Mouse (Mus musculus) lung, embryonic 16.5 days (tissue): ENCODE data around the gene Atp8b4. TPM values are rescaled to one million over a fixed set of nuclear protein-coding genes. Genes with fewer than 3 reads are reported as not detected.
"Not testable (repeated sequence)": the region's sequence is repeated elsewhere in the genome, so short reads cannot be mapped to it uniquely, and the experiment has no call there.

Experiments
- ATAC-seq: fragments of 200-750 bp; cut with Nextera tagmentation; 2 replicates; pipeline ENCODE4 v1.8.0; 2017; ENCODE audit warnings: low read depth, mild to moderate bottlenecking, moderate library complexity
- H3K27ac ChIP-seq: fragments of 300-500 bp; sonication (generic); 2 replicates; pipeline ENCODE4 v1.5.1; 2014; ENCODE audit warnings: mild to moderate bottlenecking, control low read depth, low read length
- H3K27me3 ChIP-seq: fragments of 300-500 bp; sonication (generic); 2 replicates; pipeline ENCODE4 v1.6.1; 2014; ENCODE audit warnings: low read depth, low read length, mixed read lengths; ENCODE audit not compliant: control insufficient read depth, insufficient read depth
- H3K36me3 ChIP-seq: fragments of 300-500 bp; sonication (generic); 2 replicates; pipeline ENCODE4 v1.6.1; 2014; ENCODE audit warnings: low read length; ENCODE audit not compliant: control insufficient read depth, insufficient read depth
- H3K4me1 ChIP-seq: fragments of 300-500 bp; sonication (generic); replicated peaks from 2 replicates; pipeline ENCODE4 v1.6.1; 2014; ENCODE audit warnings: low read length, mixed read lengths; ENCODE audit not compliant: control insufficient read depth, insufficient read depth
- H3K4me2 ChIP-seq: fragments of 300-500 bp; sonication (generic); 2 replicates; pipeline ENCODE4 v1.6.1; 2014; ENCODE audit warnings: low read depth, low read length, control low read depth
- H3K4me3 ChIP-seq: fragments of 300-500 bp; sonication (generic); 2 replicates; pipeline ENCODE4 v1.5.1; 2014; ENCODE audit warnings: mild to moderate bottlenecking, low read length, control low read depth
- H3K9ac ChIP-seq: fragments of 300-500 bp; sonication (generic); 2 replicates; pipeline ENCODE4 v1.6.1; 2014; ENCODE audit warnings: low read length, control low read depth
- H3K9me3 ChIP-seq: fragments of 300-500 bp; sonication (generic); 2 replicates; pipeline ENCODE4 v1.6.1; 2016; ENCODE audit warnings: low read length; ENCODE audit not compliant: control insufficient read depth
- WGBS: fragments of 180-500 bp; shearing (Covaris S2); extraction: QIAGEN DNeasy Blood & Tissue Kit; methylation state at CpG from one replicate; pipeline ENCODE4 v1.1.7; 2014; 5-methylcytosine and 5-hydroxymethylcytosine counted together
- polyA plus RNA-seq: library from polyadenylated mRNA; unstranded; fragments of >200 nt; fragmentation: Nextera tagmentation; extraction: Ambion mirVana; gene quantifications from 2 replicates; pipeline ENCODE4 v1.2.1, GENCODE M21; 2015

Gene Atp8b4
- polyA plus RNA-seq, 1 experiment from 2014 or later, result 1.1 TPM

GRCm38 (mm10) chr2:126523101-126523745, 22.7 kb upstream of the Atp8b4 start:
- H3K4me2 ChIP-seq, H3K27me3 ChIP-seq, H3K4me3 ChIP-seq, ATAC-seq, H3K9me3 ChIP-seq, H3K27ac ChIP-seq, H3K9ac ChIP-seq, H3K36me3 ChIP-seq, H3K4me1 ChIP-seq: not testable (repeated sequence)
- 49% methylated on average over 5 of the region's 5 CpGs for WGBS

GRCm38 (mm10) chr2:126522056-126522455, 21.6 kb upstream of the Atp8b4 start:
- Histone ChIP-seq H3K9me3 (no peaks in the 10 kb centered on the region), H3K4me3 (no peak overlapping the region), H3K9ac (no peak overlapping the region), H3K36me3 (no peaks in the 10 kb centered on the region), H3K27ac (no peak overlapping the region), H3K27me3 (no peaks in the 10 kb centered on the region), H3K4me1 (peaks cover 4% of the 10 kb centered on the region), H3K4me2 (no peak overlapping the region)
- ATAC-seq, result no peak
- WGBS, result 54% methylated on average over 8 of the region's 8 CpGs

- 70% methylated on average over 10 of the region's 10 CpGs for WGBS
- no peak overlapping the region for H3K9ac ChIP-seq
- H3K9me3 ChIP-seq, result no peaks in the 10 kb centered on the region
- H3K4me2 ChIP-seq, result no peak overlapping the region
- H3K36me3 ChIP-seq, result no peaks in the 10 kb centered on the region
- no peak overlapping the region for H3K27ac ChIP-seq
- H3K4me3 ChIP-seq, result no peak overlapping the region
- H3K4me1 ChIP-seq, result peaks cover 4% of the 10 kb centered on the region
- no peak for ATAC-seq
- no peaks in the 10 kb centered on the region for H3K27me3 ChIP-seq
These were observed 21.0 kb upstream of the Atp8b4 start for GRCm38 (mm10) chr2:126521471-126521870.

GRCm38 (mm10) chr2:126520828-126521227, 20.4 kb upstream of the Atp8b4 start:
- Histone ChIP-seq H3K27ac (no peak overlapping the region), H3K4me1 (peaks cover 4% of the 10 kb centered on the region), H3K36me3 (no peaks in the 10 kb centered on the region), H3K4me2 (no peak overlapping the region), H3K4me3 (no peak overlapping the region), H3K27me3 (no peaks in the 10 kb centered on the region), H3K9me3 (no peaks in the 10 kb centered on the region), H3K9ac (no peak overlapping the region)
- WGBS, result 13% methylated on average over 7 of the region's 7 CpGs
- no peak; the same call in 1 of the 2 replicates for ATAC-seq

GRCm38 (mm10) chr2:126519872-126520581, 19.6 kb upstream of the Atp8b4 start:
- Histone ChIP-seq H3K9me3 (no peaks in the 10 kb centered on the region), H3K36me3 (no peaks in the 10 kb centered on the region), H3K4me1 (peaks cover 4% of the 10 kb centered on the region), H3K27ac (no peak overlapping the region), H3K9ac (no peak overlapping the region), H3K4me2 (no peak overlapping the region), H3K4me3 (no peak overlapping the region), H3K27me3 (no peaks in the 10 kb centered on the region)
- 51% methylated on average over 11 of the region's 11 CpGs for WGBS
- no peak for ATAC-seq

DNA sequence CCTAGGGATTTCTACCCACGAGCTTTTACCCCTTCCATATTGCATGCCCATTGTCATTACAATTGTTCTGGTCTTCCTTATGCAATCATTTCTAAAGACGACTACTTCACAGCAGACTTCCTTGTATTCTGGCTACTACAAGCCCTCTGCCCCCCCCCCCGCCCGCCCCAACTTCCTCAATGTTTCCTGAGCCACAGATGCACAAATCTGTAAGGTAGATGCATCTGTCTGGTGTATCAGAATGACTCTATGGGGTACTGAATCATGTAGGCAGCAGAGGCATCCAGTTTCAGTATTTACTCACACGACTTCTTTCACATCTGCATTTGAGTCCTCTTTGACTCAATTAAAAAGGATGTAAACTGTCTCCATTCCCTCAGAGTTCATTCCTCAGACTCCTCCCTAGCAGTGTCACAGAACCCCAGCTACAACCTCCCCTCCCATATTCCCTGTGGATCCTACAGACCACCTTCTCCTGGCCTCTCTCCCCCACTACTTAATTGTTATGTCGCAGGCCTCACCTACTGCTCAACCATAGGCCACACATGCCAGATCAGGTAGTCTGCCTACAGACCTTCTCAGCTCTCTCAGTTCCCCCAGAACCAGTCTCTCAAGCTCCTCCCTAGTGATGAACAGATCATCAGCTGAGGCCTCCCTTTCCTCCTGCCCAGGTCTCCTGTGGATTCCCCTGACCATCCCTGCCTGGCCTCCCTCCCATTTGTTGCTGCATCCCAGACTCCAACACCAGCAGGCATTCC, 14.8 kb upstream of the Atp8b4 start:
- H3K4me1 ChIP-seq, result peaks cover 4% of the 10 kb centered on the region
- H3K36me3 ChIP-seq, result no peaks in the 10 kb centered on the region
- no peaks in the 10 kb centered on the region for H3K27me3 ChIP-seq
- H3K4me2 ChIP-seq, result no peak overlapping the region
- no peak overlapping the region for H3K27ac ChIP-seq
- H3K9me3 ChIP-seq, result no peaks in the 10 kb centered on the region
- ATAC-seq, result no peak
- H3K4me3 ChIP-seq, result no peak overlapping the region
- no peak overlapping the region for H3K9ac ChIP-seq
- WGBS, result 67% methylated on average over 6 of the region's 6 CpGs

DNA sequence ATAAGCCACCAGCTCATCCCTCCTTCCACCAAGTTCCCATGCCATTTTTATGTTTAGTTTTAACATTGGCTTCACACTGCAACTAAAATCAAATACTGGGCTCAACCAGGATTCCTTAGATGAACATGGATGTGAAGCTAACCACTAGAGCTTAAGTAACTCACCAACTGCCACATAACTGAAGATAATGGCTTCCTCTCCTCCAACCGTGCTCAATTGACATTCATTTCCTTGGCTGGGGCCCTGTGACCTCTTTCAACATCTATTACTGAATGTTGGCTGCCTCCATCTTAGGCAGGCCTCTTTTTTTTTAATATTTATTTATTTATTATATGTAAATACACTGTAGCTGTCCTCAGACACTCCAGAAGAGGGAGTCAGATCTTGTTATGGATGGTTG, 7.8 kb upstream of the Atp8b4 start:
- Histone ChIP-seq H3K27ac (no peak overlapping the region), H3K4me3 (no peak overlapping the region), H3K27me3 (no peaks in the 10 kb centered on the region), H3K9me3 (no peaks in the 10 kb centered on the region), H3K4me1 (no peaks in the 10 kb centered on the region), H3K36me3 (no peaks in the 10 kb centered on the region), H3K9ac (no peak overlapping the region), H3K4me2 (no peak overlapping the region)
- ATAC-seq, result no peak
- WGBS, result 20% methylated on average over 1 of the region's 1 CpGs

DNA sequence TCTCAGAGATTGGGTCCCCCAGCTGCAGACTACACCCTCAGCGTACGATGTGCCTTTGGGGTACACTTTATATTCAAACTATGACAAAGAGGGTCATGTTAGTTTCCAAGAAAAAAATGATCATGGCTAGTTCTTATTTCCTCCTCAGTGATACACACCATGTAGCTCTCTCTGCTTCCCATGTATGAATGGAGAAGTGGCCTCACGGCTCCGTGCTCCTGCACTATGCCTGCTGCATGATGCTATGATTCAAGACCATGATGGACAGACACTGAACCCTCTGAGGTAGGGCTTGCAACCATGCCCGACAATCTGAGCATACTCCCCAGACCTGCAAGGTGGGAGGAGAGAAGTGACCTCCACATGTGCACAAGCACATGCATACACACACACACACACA, 7.0 kb upstream of the Atp8b4 start:
- no peak overlapping the region for H3K9ac ChIP-seq
- no peaks in the 10 kb centered on the region for H3K27me3 ChIP-seq
- H3K4me3 ChIP-seq, result no peak overlapping the region
- 87% methylated on average over 5 of the region's 5 CpGs for WGBS
- ATAC-seq, result no peak
- no peaks in the 10 kb centered on the region for H3K4me1 ChIP-seq
- H3K27ac ChIP-seq, result no peak overlapping the region
- no peaks in the 10 kb centered on the region for H3K9me3 ChIP-seq
- no peaks in the 10 kb centered on the region for H3K36me3 ChIP-seq
- no peak overlapping the region for H3K4me2 ChIP-seq

DNA sequence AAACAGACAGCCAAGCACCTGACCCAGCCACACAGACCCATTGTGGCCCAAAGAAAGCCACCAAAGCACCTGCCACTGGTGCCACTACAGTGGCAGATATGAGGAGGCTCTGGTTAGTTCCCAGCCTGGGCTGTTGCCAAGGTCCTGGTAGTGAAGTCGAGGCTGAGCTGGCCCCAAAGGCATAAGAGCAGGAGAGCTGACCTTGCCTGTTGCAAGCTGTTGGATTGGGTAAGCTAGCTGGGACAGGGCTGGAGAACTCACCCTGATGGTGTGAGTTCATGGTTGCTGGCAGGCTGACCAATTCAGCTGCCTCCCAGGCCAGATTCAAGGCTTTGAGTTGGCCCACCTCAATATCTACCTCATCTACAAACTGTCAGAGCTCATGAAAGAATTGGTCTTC, 4.7 kb upstream of the Atp8b4 start:
- Histone ChIP-seq H3K9me3 (no peaks in the 10 kb centered on the region), H3K4me2 (no peak overlapping the region), H3K4me1 (no peaks in the 10 kb centered on the region), H3K4me3 (no peak overlapping the region), H3K27ac (no peak overlapping the region), H3K9ac (no peak overlapping the region), H3K36me3 (no peaks in the 10 kb centered on the region), H3K27me3 (no peaks in the 10 kb centered on the region)
- ATAC-seq, result no peak
- 69% methylated on average over 1 of the region's 1 CpGs for whole genome bisulfite sequencing
